Mouse (Mus musculus): ENCODE results near the gene Sp140. TPM values are rescaled to one million over a fixed set of nuclear protein-coding genes. Genes with fewer than 3 reads are reported as not detected.
"Not testable (repeated sequence)": the region's sequence is repeated elsewhere in the genome, so short reads cannot be mapped to it uniquely, and the experiment has no call there.

The Sp140 gene
- polyA plus RNA-seq, 1 experiment from 2014 or later, result 0.33 TPM

- not testable (repeated sequence) for DNase-seq (ENCODE audit: extremely low spot score, low spot score); H3K27ac ChIP-seq; H3K36me3 ChIP-seq (replicated peaks); H3K4me1 ChIP-seq; H3K27me3 ChIP-seq (ENCODE audit: poor library complexity, severe bottlenecking); H3K9me3 ChIP-seq; H3K4me3 ChIP-seq
- 80% methylated on average over 1 of the region's 1 CpGs for WGBS
These were observed 4.2 kb downstream of the Sp140 start for GRCm38 (mm10) chr1:85604341-85604740.

GRCm38 (mm10) chr1:85608361-85608760 lies 8.2 kb downstream of the Sp140 start:
- not testable (repeated sequence) for H3K4me3 ChIP-seq; H3K27me3 ChIP-seq (ENCODE audit: poor library complexity, severe bottlenecking); H3K36me3 ChIP-seq (replicated peaks); H3K9me3 ChIP-seq; H3K27ac ChIP-seq; H3K4me1 ChIP-seq; DNase-seq (ENCODE audit: extremely low spot score, low spot score)
- WGBS, result 86% methylated on average over 3 of the region's 4 CpGs

- not testable (repeated sequence) for H3K27ac ChIP-seq; H3K4me1 ChIP-seq; DNase-seq (ENCODE audit: extremely low spot score, low spot score); H3K9me3 ChIP-seq; H3K4me3 ChIP-seq; H3K36me3 ChIP-seq (replicated peaks); H3K27me3 ChIP-seq (ENCODE audit: poor library complexity, severe bottlenecking)
- WGBS, result no CpG with 5 or more reads among the region's 4 CpGs
These were observed 10.4 kb downstream of the Sp140 start for GRCm38 (mm10) chr1:85610581-85610980.

GRCm38 (mm10) chr1:85615096-85615495 lies 14.9 kb downstream of the Sp140 start:
- not testable (repeated sequence) for H3K27ac ChIP-seq; H3K36me3 ChIP-seq (replicated peaks); DNase-seq (ENCODE audit: extremely low spot score, low spot score); H3K4me3 ChIP-seq; H3K4me1 ChIP-seq; H3K27me3 ChIP-seq (ENCODE audit: poor library complexity, severe bottlenecking)
- 93% methylated on average over 3 of the region's 3 CpGs for WGBS
- H3K9me3 ChIP-seq, result peaks cover 14% of the 10 kb centered on the region; the same call in 1 of the 2 replicates

- 81% methylated on average over 3 of the region's 3 CpGs for WGBS
- DNase-seq (ENCODE audit: extremely low spot score, low spot score), result not testable (repeated sequence)
These were observed 15.6 kb downstream of the Sp140 start for GRCm38 (mm10) chr1:85615819-85616218.

GRCm38 (mm10) chr1:85617161-85617560 lies 17.0 kb downstream of the Sp140 start:
- not testable (repeated sequence) for H3K4me1 ChIP-seq; DNase-seq (ENCODE audit: extremely low spot score, low spot score); H3K4me3 ChIP-seq; H3K27me3 ChIP-seq (ENCODE audit: poor library complexity, severe bottlenecking); H3K27ac ChIP-seq; H3K36me3 ChIP-seq (replicated peaks)
- peaks cover 12% of the 10 kb centered on the region; the same call in 1 of the 2 replicates for H3K9me3 ChIP-seq
- WGBS, result 67% methylated on average over 4 of the region's 5 CpGs

More at GRCm38 (mm10) chr1:85615819-85616218, 15.6 kb downstream of the Sp140 start:
- not testable (repeated sequence) for H3K27ac ChIP-seq; H3K27me3 ChIP-seq (ENCODE audit: poor library complexity, severe bottlenecking); H3K4me1 ChIP-seq; H3K4me3 ChIP-seq; H3K36me3 ChIP-seq (replicated peaks)
- peaks cover 12% of the 10 kb centered on the region; the same call in 1 of the 2 replicates for H3K9me3 ChIP-seq

GRCm38 (mm10) chr1:85618689-85619088 lies 18.5 kb downstream of the Sp140 start:
- not testable (repeated sequence) for H3K4me3 ChIP-seq; H3K27ac ChIP-seq; H3K4me1 ChIP-seq; H3K27me3 ChIP-seq (ENCODE audit: poor library complexity, severe bottlenecking); DNase-seq (ENCODE audit: extremely low spot score, low spot score); H3K36me3 ChIP-seq (replicated peaks)
- peaks cover 12% of the 10 kb centered on the region; the same call in 1 of the 2 replicates for H3K9me3 ChIP-seq
- WGBS, result 67% methylated on average over 1 of the region's 1 CpGs

- 64% methylated on average over 3 of the region's 3 CpGs for WGBS
- H3K4me3 ChIP-seq; H3K27ac ChIP-seq; H3K4me1 ChIP-seq; DNase-seq (ENCODE audit: extremely low spot score, low spot score); H3K36me3 ChIP-seq (replicated peaks); H3K27me3 ChIP-seq (ENCODE audit: poor library complexity, severe bottlenecking): not testable (repeated sequence)
- H3K9me3 ChIP-seq, result peaks cover 14% of the 10 kb centered on the region; the same call in 1 of the 2 replicates
These were observed 36.8 kb downstream of the Sp140 start for GRCm38 (mm10) chr1:85636936-85637335.

GRCm38 (mm10) chr1:85638144-85638543 lies 38.0 kb downstream of the Sp140 start:
- not testable (repeated sequence) for H3K27me3 ChIP-seq (ENCODE audit: poor library complexity, severe bottlenecking); DNase-seq (ENCODE audit: extremely low spot score, low spot score); H3K36me3 ChIP-seq (replicated peaks); H3K4me3 ChIP-seq; H3K27ac ChIP-seq; H3K4me1 ChIP-seq
- peaks cover 14% of the 10 kb centered on the region; the same call in 1 of the 2 replicates for H3K9me3 ChIP-seq
- WGBS, result 85% methylated on average over 4 of the region's 4 CpGs

GRCm38 (mm10) chr1:85649881-85650280 lies 49.7 kb downstream of the Sp140 start, which contains the start of gene Sp100:
TSS of gene Sp100 (plus strand) at chr1:85649988.
- not testable (repeated sequence) for DNase-seq (ENCODE audit: extremely low spot score, low spot score); H3K27me3 ChIP-seq (ENCODE audit: poor library complexity, severe bottlenecking); H3K4me3 ChIP-seq; H3K36me3 ChIP-seq (replicated peaks); H3K9me3 ChIP-seq; H3K4me1 ChIP-seq; H3K27ac ChIP-seq
- WGBS, result 81% methylated on average over 6 of the region's 6 CpGs

GRCm38 (mm10) chr1:85650524-85650923 lies 50.3 kb downstream of the Sp140 start:
- H3K27ac ChIP-seq; H3K4me3 ChIP-seq; H3K4me1 ChIP-seq; H3K9me3 ChIP-seq; DNase-seq (ENCODE audit: extremely low spot score, low spot score); H3K27me3 ChIP-seq (ENCODE audit: poor library complexity, severe bottlenecking); H3K36me3 ChIP-seq (replicated peaks): not testable (repeated sequence)
- 86% methylated on average over 4 of the region's 5 CpGs for WGBS

GRCm38 (mm10) chr1:85651770-85652275 lies 51.6 kb downstream of the Sp140 start:
- DNase-seq (ENCODE audit: extremely low spot score, low spot score); H3K4me1 ChIP-seq; H3K4me3 ChIP-seq; H3K36me3 ChIP-seq (replicated peaks); H3K27ac ChIP-seq; H3K9me3 ChIP-seq; H3K27me3 ChIP-seq (ENCODE audit: poor library complexity, severe bottlenecking): not testable (repeated sequence)
- 89% methylated on average over 13 of the region's 13 CpGs for WGBS

- H3K4me1 ChIP-seq; H3K27ac ChIP-seq; H3K4me3 ChIP-seq; H3K27me3 ChIP-seq (ENCODE audit: poor library complexity, severe bottlenecking); H3K9me3 ChIP-seq; DNase-seq (ENCODE audit: extremely low spot score, low spot score); H3K36me3 ChIP-seq (replicated peaks): not testable (repeated sequence)
- WGBS, result 99% methylated on average over 2 of the region's 2 CpGs
These were observed 57.0 kb downstream of the Sp140 start for GRCm38 (mm10) chr1:85657211-85657610.

- H3K27me3 ChIP-seq (ENCODE audit: poor library complexity, severe bottlenecking), result no peaks in the 10 kb centered on the region
- no peak overlapping the region for H3K4me3 ChIP-seq
- no peak for DNase-seq (ENCODE audit: extremely low spot score, low spot score)
- H3K36me3 ChIP-seq (replicated peaks), result no peaks in the 10 kb centered on the region
- H3K4me1 ChIP-seq, result no peaks in the 10 kb centered on the region
- H3K27ac ChIP-seq, result no peak overlapping the region
- H3K9me3 ChIP-seq, result no peaks in the 10 kb centered on the region
These were observed 64.1 kb downstream of the Sp140 start for GRCm38 (mm10) chr1:85664266-85664665.
